ENCODE assay signal across 19 mouse cellular contexts in the genomic region with DNA sequence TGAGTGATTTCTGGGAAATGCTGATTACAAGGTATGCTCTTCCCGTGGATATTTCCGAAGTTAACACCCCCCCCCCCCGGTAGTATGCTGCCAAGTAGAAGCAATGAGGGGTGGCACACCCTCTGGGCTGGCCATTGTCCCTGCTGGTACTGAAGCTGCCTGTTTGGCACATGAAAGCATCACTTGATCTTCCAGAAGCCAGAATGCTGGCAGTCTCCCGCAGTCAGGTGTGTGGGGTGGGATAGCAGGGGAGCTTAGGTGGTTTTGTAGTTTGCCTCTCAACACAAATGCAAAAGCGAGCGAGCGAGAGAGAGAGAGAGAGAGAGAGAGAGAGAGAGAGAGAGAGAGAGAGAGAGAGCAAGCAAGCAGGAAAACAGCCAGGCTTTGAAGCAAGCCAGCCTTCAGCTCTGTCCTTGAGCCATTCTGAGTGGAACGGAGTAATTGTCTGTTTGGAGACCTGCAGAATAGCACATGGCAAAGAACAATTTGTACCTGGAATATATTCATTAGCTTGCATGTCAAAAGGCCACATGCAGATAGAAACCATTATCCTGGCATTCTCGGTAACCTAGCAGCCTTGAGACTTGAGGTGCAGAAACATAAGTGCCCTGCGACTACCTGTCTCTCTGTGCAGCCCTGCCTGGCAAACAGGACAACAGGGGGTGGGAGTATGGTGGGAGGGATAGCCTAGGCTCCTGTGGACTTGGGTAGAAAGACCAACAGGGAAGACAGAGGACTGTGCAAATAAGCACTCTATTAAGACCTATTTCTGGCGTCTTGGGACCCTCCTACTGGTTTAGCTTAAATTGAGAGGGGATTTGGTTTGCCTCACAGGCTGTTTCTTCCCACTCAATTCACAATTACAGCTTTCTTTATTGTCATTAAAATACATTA. TPM values are rescaled to one million over a fixed set of nuclear protein-coding genes. Genes with fewer than 3 reads are reported as not detected.
DNase-seq lines count a peak whose midpoint lies in the region; ATAC-seq and TF ChIP-seq lines count a peak whose summit lies in the region.
"Had no signal": no experiment of that assay in that cellular context is flagged by ENCODE, and none has a peak within 500 bp of the region (broad histone marks: within the 10 kb centered on the region; RNA-seq: fewer than 3 reads in every experiment).

No protein-coding gene starts in this region.

- TF ChIP-seq CTCF in lung, postnatal 0 days (IDR thresholded peaks at IDR 0.05): no peak

- H3K36me3 ChIP-seq in hindbrain, embryonic 14.5 days (replicated peaks; ENCODE audit: control insufficient read depth, insufficient read depth): no peaks in the 10 kb centered on the region
- H3K36me3 ChIP-seq in hindbrain, embryonic 12.5 days: no peaks in the 10 kb centered on the region
- H3K36me3 ChIP-seq in lung, postnatal 0 days (ENCODE audit: insufficient read depth, low read length): no peaks in the 10 kb centered on the region
- H3K36me3 ChIP-seq: heart, embryonic 12.5 days; limb, embryonic 12.5 days; liver, embryonic 15.5 days had no signal

- no peak overlapping the region for H3K27ac ChIP-seq in hindbrain, embryonic 14.5 days
- no peak overlapping the region for H3K27ac ChIP-seq in hindbrain, embryonic 12.5 days
- no peak overlapping the region for H3K27ac ChIP-seq in lung, postnatal 0 days (ENCODE audit: low read length)
- H3K27ac ChIP-seq: limb, embryonic 12.5 days; liver, embryonic 15.5 days had no signal

- peak; percentile 48; the same call in 1 of the 2 replicates for ATAC-seq in hindbrain, embryonic 14.5 days (ENCODE audit: low FRiP score)
- no peak for ATAC-seq in hindbrain, embryonic 12.5 days (ENCODE audit: low FRiP score)
- ATAC-seq in lung, postnatal 0 days: no peak
- ATAC-seq: CD4-positive, CD25-positive, alpha-beta regulatory T cell, adult 4 months had no signal

- H3K4me3 ChIP-seq in hindbrain, embryonic 14.5 days (replicated peaks; ENCODE audit: low read length): no peak overlapping the region
- no peak overlapping the region for H3K4me3 ChIP-seq in hindbrain, embryonic 12.5 days
- no peak overlapping the region for H3K4me3 ChIP-seq in lung, postnatal 0 days (ENCODE audit: low read depth, low read length)
- H3K4me3 ChIP-seq: heart, embryonic 12.5 days; limb, embryonic 12.5 days; liver, embryonic 15.5 days had no signal

- H3K27me3 ChIP-seq in hindbrain, embryonic 14.5 days (ENCODE audit: control insufficient read depth, insufficient read depth, low read length): no peaks in the 10 kb centered on the region
- no peaks in the 10 kb centered on the region for H3K27me3 ChIP-seq in hindbrain, embryonic 12.5 days
- no peaks in the 10 kb centered on the region for H3K27me3 ChIP-seq in lung, postnatal 0 days (replicated peaks; ENCODE audit: insufficient read depth, low read length)
- H3K27me3 ChIP-seq: heart, embryonic 12.5 days; limb, embryonic 12.5 days; liver, embryonic 15.5 days had no signal

- 70% methylated on average over 11 of the region's 11 CpGs for WGBS in hindbrain, embryonic 14.5 days
- WGBS in hindbrain, embryonic 12.5 days: 67% methylated on average over 11 of the region's 11 CpGs
- WGBS in lung, postnatal 0 days: 62% methylated on average over 11 of the region's 11 CpGs

- H3K9me3 ChIP-seq in hindbrain, embryonic 14.5 days (ENCODE audit: control insufficient read depth, low read length): no peaks in the 10 kb centered on the region
- H3K9me3 ChIP-seq in hindbrain, embryonic 12.5 days (replicated peaks): no peaks in the 10 kb centered on the region
- no peaks in the 10 kb centered on the region for H3K9me3 ChIP-seq in lung, postnatal 0 days (ENCODE audit: low read length)
- H3K9me3 ChIP-seq: heart, embryonic 12.5 days; limb, embryonic 12.5 days; liver, embryonic 15.5 days had no signal

- no peak overlapping the region for H3K4me2 ChIP-seq in hindbrain, embryonic 14.5 days (replicated peaks)
- no peak overlapping the region for H3K4me2 ChIP-seq in hindbrain, embryonic 12.5 days (replicated peaks)
- H3K4me2 ChIP-seq in lung, postnatal 0 days (replicated peaks; ENCODE audit: low read depth, low read length): no peak overlapping the region
- H3K4me2 ChIP-seq: heart, embryonic 12.5 days; limb, embryonic 12.5 days; liver, embryonic 15.5 days had no signal

- no peak overlapping the region for H3K9ac ChIP-seq in hindbrain, embryonic 14.5 days
- H3K9ac ChIP-seq in hindbrain, embryonic 12.5 days: no peak overlapping the region
- no peak overlapping the region for H3K9ac ChIP-seq in lung, postnatal 0 days (replicated peaks; ENCODE audit: low read depth)
- H3K9ac ChIP-seq: heart, embryonic 12.5 days; limb, embryonic 12.5 days; liver, embryonic 15.5 days had no signal

- TF ChIP-seq EP300 in lung, postnatal 0 days (IDR thresholded peaks at IDR 0.05): no peak

- DNase-seq in hindbrain, embryonic 14.5 days (ENCODE audit: low spot score): no peak
- DNase-seq in adrenal gland, postnatal 14 days: peak; percentile 41
- peak; percentile 24 to 40 for DNase-seq in adrenal gland, postnatal 36 days
- peak; percentile 64 for DNase-seq in cerebellum, adult 9-11 months
- no peak for DNase-seq in MN1 (ENCODE audit: low spot score)
- no peak for DNase-seq in lung, postnatal 0 days (ENCODE audit: low spot score)
- DNase-seq: gastrocnemius, postnatal 36 days; heart, postnatal 4 days; kidney, adult 18-20 months; kidney, postnatal 4 days; lung, postnatal 4 days; right cerebral cortex, postnatal 14 days had no signal

- H3K4me1 ChIP-seq in hindbrain, embryonic 14.5 days (replicated peaks; ENCODE audit: control insufficient read depth, insufficient read depth, low read length): no peaks in the 10 kb centered on the region
- no peaks in the 10 kb centered on the region for H3K4me1 ChIP-seq in hindbrain, embryonic 12.5 days
- no peaks in the 10 kb centered on the region for H3K4me1 ChIP-seq in lung, postnatal 0 days (ENCODE audit: insufficient read depth, low read depth, low read length)
- H3K4me1 ChIP-seq: heart, embryonic 12.5 days; limb, embryonic 12.5 days; liver, embryonic 15.5 days had no signal

RNA-seq across cellular contexts. Expression of gene Ankrd34b, which starts 27.0 kb away (rescaled TPM):
- polyA plus RNA-seq in hindbrain, embryonic 14.5 days (2014; fragmentation: Nextera tagmentation; extraction: Ambion mirVana): 2.7 and 3.5 TPM in 2 replicates
- 0.28 and 0.51 TPM in 2 replicates for polyA plus RNA-seq in hindbrain, embryonic 12.5 days (2016; fragmentation: Nextera tagmentation; extraction: Ambion mirVana)
- total RNA-seq in adrenal gland, postnatal 14 days (2021): 0.34 and 0.63 TPM in 2 replicates
- 1 to 10 TPM in 1 of 2 experiments, under 1 TPM in 1; 0.69 to 1.3 TPM for total RNA-seq in adrenal gland, postnatal 36 days (2021)
- 0.18 and 0.24 TPM in 2 replicates for polyA plus RNA-seq in lung, postnatal 0 days (2015; fragmentation: Nextera tagmentation; extraction: Ambion mirVana)
- total RNA-seq: common myeloid progenitor, adult 5-6 weeks; gastrocnemius, postnatal 36 days; neutrophil, adult 5-6 weeks had no signal
- polyA plus RNA-seq: limb, embryonic 12.5 days had no signal

RNA-seq across cellular contexts. Expression of gene Msh3, which starts 43.9 kb away (rescaled TPM):
- polyA plus RNA-seq in hindbrain, embryonic 14.5 days (2014; fragmentation: Nextera tagmentation; extraction: Ambion mirVana): 27.5 and 28.0 TPM in 2 replicates
- 31.9 and 32.7 TPM in 2 replicates for polyA plus RNA-seq in hindbrain, embryonic 12.5 days (2016; fragmentation: Nextera tagmentation; extraction: Ambion mirVana)
- total RNA-seq in adrenal gland, postnatal 14 days (2021): 19.0 and 23.2 TPM in 2 replicates
- total RNA-seq in adrenal gland, postnatal 36 days (2021): 10 to 100 TPM; 15.7 to 26.2 TPM
- polyA plus RNA-seq in lung, postnatal 0 days (2015; fragmentation: Nextera tagmentation; extraction: Ambion mirVana): 11.0 and 11.5 TPM in 2 replicates

RNA-seq across cellular contexts. Expression of gene Dhfr, which starts 44.2 kb away (rescaled TPM):
- polyA plus RNA-seq in hindbrain, embryonic 14.5 days (2014; fragmentation: Nextera tagmentation; extraction: Ambion mirVana): 4.7 and 5.1 TPM in 2 replicates
- polyA plus RNA-seq in hindbrain, embryonic 12.5 days (2016; fragmentation: Nextera tagmentation; extraction: Ambion mirVana): 11.1 and 11.4 TPM in 2 replicates
- 4.3 and 7.3 TPM in 2 replicates for total RNA-seq in adrenal gland, postnatal 14 days (2021)
- total RNA-seq in adrenal gland, postnatal 36 days (2021): 1 to 10 TPM; 2.5 to 4.1 TPM
- 2.7 and 3.6 TPM in 2 replicates for polyA plus RNA-seq in lung, postnatal 0 days (2015; fragmentation: Nextera tagmentation; extraction: Ambion mirVana)

Comparison
In these comparisons a context has a peak if more than half of its experiments do, and no peak if none do; other contexts are left out.
1. DNase-seq: peak in adrenal gland, postnatal 14 days (single experiment), adrenal gland, postnatal 36 days (2 of 2) and cerebellum, adult 9-11 months (single experiment); none in hindbrain, embryonic 14.5 days (single experiment), MN1 (single experiment) and lung, postnatal 0 days (single experiment).